Mouse (Mus musculus) neural tube, embryonic 14.5 days (tissue): ENCODE results near the gene Dock9. TPM values are rescaled to one million over a fixed set of nuclear protein-coding genes. Genes with fewer than 3 reads are reported as not detected.

Experiments used
- ATAC-seq: fragments of 200-750 bp; cut with Nextera tagmentation; 2 replicates; pipeline ENCODE4 v1.8.0; 2017; ENCODE audit warnings: low read depth, mild to moderate bottlenecking, moderate TSS enrichment, moderate library complexity
- H3K27ac ChIP-seq: fragments of 300-500 bp; sonication (generic); 2 replicates; pipeline ENCODE4 v1.5.1; 2014; ENCODE audit warnings: low read depth, mild to moderate bottlenecking, control low read depth, low read length, moderate library complexity, mixed read lengths
- H3K27me3 ChIP-seq: fragments of 300-500 bp; sonication (generic); 2 replicates; pipeline ENCODE4 v1.6.1; 2014; ENCODE audit warnings: low read length; ENCODE audit not compliant: control insufficient read depth, insufficient read depth
- H3K36me3 ChIP-seq: fragments of 300-500 bp; sonication (generic); 2 replicates; pipeline ENCODE4 v1.6.1; 2014; ENCODE audit warnings: low read length, mixed read lengths; ENCODE audit not compliant: control insufficient read depth, insufficient read depth
- H3K4me1 ChIP-seq: fragments of 300-500 bp; sonication (generic); 2 replicates; pipeline ENCODE4 v1.6.1; 2014; ENCODE audit warnings: low read length; ENCODE audit not compliant: control insufficient read depth, insufficient read depth
- H3K4me2 ChIP-seq: fragments of 300-500 bp; sonication (generic); 2 replicates; pipeline ENCODE4 v1.6.1; 2014; ENCODE audit warnings: mild to moderate bottlenecking, low read depth, low read length, control low read depth
- H3K4me3 ChIP-seq: fragments of 300-500 bp; sonication (generic); 2 replicates; pipeline ENCODE4 v1.5.1; 2014; ENCODE audit warnings: low read depth, low read length, control low read depth, mixed read lengths
- H3K9ac ChIP-seq: fragments of 300-500 bp; sonication (generic); replicated peaks from 2 replicates; pipeline ENCODE4 v1.6.1; 2014; ENCODE audit warnings: low read depth, mild to moderate bottlenecking, control low read depth, low read length, mixed read lengths
- H3K9me3 ChIP-seq: fragments of 300-500 bp; sonication (generic); 2 replicates; pipeline ENCODE4 v1.6.1; 2016; ENCODE audit warnings: low read length; ENCODE audit not compliant: control insufficient read depth
- WGBS: fragments of 180-500 bp; shearing (Covaris S2); extraction: QIAGEN DNeasy Blood & Tissue Kit; methylation state at CpG from one replicate; pipeline ENCODE4 v1.1.7; 2014; 5-methylcytosine and 5-hydroxymethylcytosine counted together
- polyA plus RNA-seq: library from polyadenylated mRNA; unstranded; fragments of >200 nt; fragmentation: Nextera tagmentation; extraction: Ambion mirVana; gene quantifications from 2 replicates; pipeline ENCODE4 v1.2.1, GENCODE M21; 2014

Dock9 gene
- polyA plus RNA-seq, 1 experiment from 2014 or later = 13.2 TPM

- no peak overlapping the region for H3K4me2 ChIP-seq
- H3K4me1 ChIP-seq = no peaks in the 10 kb centered on the region
- ATAC-seq = no peak
- 71% methylated on average over 2 of the region's 2 CpGs for WGBS
- no peak overlapping the region for H3K4me3 ChIP-seq
- no peak overlapping the region for H3K27ac ChIP-seq
- H3K36me3 ChIP-seq = no peaks in the 10 kb centered on the region
- no peaks in the 10 kb centered on the region for H3K27me3 ChIP-seq
- no peaks in the 10 kb centered on the region for H3K9me3 ChIP-seq
- no peak overlapping the region for H3K9ac ChIP-seq
Measured at GRCm38 (mm10) chr14:121494238-121494637, 303.4 kb downstream of the Dock9 start.

DNA sequence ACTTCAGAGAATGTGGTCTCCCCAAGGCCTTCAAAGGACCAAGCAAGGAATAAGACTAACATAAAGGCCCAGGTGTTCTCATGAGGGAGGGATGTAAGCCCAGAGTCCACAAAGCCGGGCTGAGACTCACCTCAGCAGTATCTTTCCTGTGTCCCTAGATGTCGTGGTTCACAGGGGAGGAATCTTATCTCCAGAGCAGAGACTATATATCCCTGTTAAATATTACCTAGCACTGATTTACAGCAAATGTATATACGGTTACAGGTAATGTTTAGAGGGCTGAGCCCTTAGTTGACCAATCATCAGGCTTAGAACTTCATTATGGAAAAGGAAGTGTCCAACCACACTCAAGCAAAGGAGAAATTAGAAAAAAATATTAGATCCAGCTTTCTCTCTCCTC lies 303.9 kb downstream of the Dock9 start:
- H3K27ac ChIP-seq = no peak overlapping the region
- H3K9me3 ChIP-seq = no peaks in the 10 kb centered on the region
- WGBS = 73% methylated on average over 3 of the region's 3 CpGs
- H3K27me3 ChIP-seq = no peaks in the 10 kb centered on the region
- H3K9ac ChIP-seq = no peak overlapping the region
- no peak for ATAC-seq
- H3K4me3 ChIP-seq = no peak overlapping the region
- H3K36me3 ChIP-seq = no peaks in the 10 kb centered on the region
- H3K4me1 ChIP-seq = no peaks in the 10 kb centered on the region
- H3K4me2 ChIP-seq = no peak overlapping the region

GRCm38 (mm10) chr14:121492328-121492727 lies 305.3 kb downstream of the Dock9 start:
- no peak for ATAC-seq
- H3K4me3 ChIP-seq = no peak overlapping the region
- no peak overlapping the region for H3K27ac ChIP-seq
- no peaks in the 10 kb centered on the region for H3K27me3 ChIP-seq
- H3K9ac ChIP-seq = no peak overlapping the region
- H3K9me3 ChIP-seq = no peaks in the 10 kb centered on the region
- H3K4me2 ChIP-seq = no peak overlapping the region
- no peaks in the 10 kb centered on the region for H3K4me1 ChIP-seq
- 72% methylated on average over 8 of the region's 8 CpGs for WGBS
- H3K36me3 ChIP-seq = no peaks in the 10 kb centered on the region

Other genes with a start within 250 kb of the Dock9 start
- gene Ubac2, start 80.8 kb upstream of the Dock9 start, polyA plus RNA-seq = 48.7 and 59.9 TPM in 2 replicates
- 0.54 TPM in 1 of 2 replicates, not detected in the other for gene Gpr18, start 117.9 kb upstream of the Dock9 start, polyA plus RNA-seq
- 0.59 and 1.1 TPM in 2 replicates for gene Gpr183, start 167.4 kb upstream of the Dock9 start, polyA plus RNA-seq
- gene Timm8a2, start 236.8 kb upstream of the Dock9 start, polyA plus RNA-seq = not detected in 2 replicates